Mouse (Mus musculus): ENCODE data around the gene Kcna5. TPM values are rescaled to one million over a fixed set of nuclear protein-coding genes. Genes with fewer than 3 reads are reported as not detected.

Kcna5 gene
- polyA plus RNA-seq, 1 experiment from 2014 or later: 10.5 TPM

GRCm38 (mm10) chr6:126497878-126498277 is 37.3 kb downstream of the Kcna5 start:
- no peak for ATAC-seq (replicated peaks; ENCODE audit: low FRiP score, low TSS enrichment, low read depth)
- no peaks in the 10 kb centered on the region for H3K27me3 ChIP-seq (replicated peaks; ENCODE audit: control insufficient read depth, insufficient read depth, low read length)
- H3K27ac ChIP-seq (ENCODE audit: low read depth): no peak overlapping the region
- peak; percentile 67 for DNase-seq (ENCODE audit: low spot score)
- H3K4me2 ChIP-seq (ENCODE audit: low read length): no peak overlapping the region
- H3K4me3 ChIP-seq (ENCODE audit: low read depth, low read length): no peak overlapping the region
- H3K9ac ChIP-seq (ENCODE audit: low read length): no peak overlapping the region
- H3K4me1 ChIP-seq (replicated peaks; ENCODE audit: control insufficient read depth, insufficient read depth, low read length): no peaks in the 10 kb centered on the region
- 55% methylated on average over 5 of the region's 5 CpGs for WGBS
- no peaks in the 10 kb centered on the region for H3K9me3 ChIP-seq (ENCODE audit: control insufficient read depth, low read length)
- no peaks in the 10 kb centered on the region for H3K36me3 ChIP-seq (ENCODE audit: control insufficient read depth, insufficient read depth, low read length)

- H3K9me3 ChIP-seq (ENCODE audit: control insufficient read depth, low read length): no peaks in the 10 kb centered on the region
- no peaks in the 10 kb centered on the region for H3K4me1 ChIP-seq (replicated peaks; ENCODE audit: control insufficient read depth, insufficient read depth, low read length)
- DNase-seq (ENCODE audit: low spot score) (no peak), ATAC-seq (replicated peaks; ENCODE audit: low FRiP score, low TSS enrichment, low read depth) (no peak)
- no peak overlapping the region for H3K4me3 ChIP-seq (ENCODE audit: low read depth, low read length)
- 33% methylated on average over 6 of the region's 6 CpGs for WGBS
- no peaks in the 10 kb centered on the region for H3K27me3 ChIP-seq (replicated peaks; ENCODE audit: control insufficient read depth, insufficient read depth, low read length)
- no peak overlapping the region for H3K9ac ChIP-seq (ENCODE audit: low read length)
- H3K36me3 ChIP-seq (ENCODE audit: control insufficient read depth, insufficient read depth, low read length): no peaks in the 10 kb centered on the region
- H3K27ac ChIP-seq (ENCODE audit: low read depth): no peak overlapping the region
- no peak overlapping the region for H3K4me2 ChIP-seq (ENCODE audit: low read length)
These were observed 37.9 kb downstream of the Kcna5 start for GRCm38 (mm10) chr6:126497173-126497839.

GRCm38 (mm10) chr6:126487136-126487535 is 48.1 kb downstream of the Kcna5 start:
- H3K9me3 ChIP-seq (ENCODE audit: control insufficient read depth, low read length): no peaks in the 10 kb centered on the region
- no peaks in the 10 kb centered on the region for H3K36me3 ChIP-seq (ENCODE audit: control insufficient read depth, insufficient read depth, low read length)
- DNase-seq (ENCODE audit: low spot score) (no peak), ATAC-seq (replicated peaks; ENCODE audit: low FRiP score, low TSS enrichment, low read depth) (no peak)
- H3K4me2 ChIP-seq (ENCODE audit: low read length): no peak overlapping the region
- H3K4me1 ChIP-seq (replicated peaks; ENCODE audit: control insufficient read depth, insufficient read depth, low read length): 0 out of 2 replicates have a peak, but pooled peaks cover 4% of the 10 kb centered on the region
- no peak overlapping the region for H3K9ac ChIP-seq (ENCODE audit: low read length)
- no peaks in the 10 kb centered on the region for H3K27me3 ChIP-seq (replicated peaks; ENCODE audit: control insufficient read depth, insufficient read depth, low read length)
- no peak overlapping the region for H3K27ac ChIP-seq (ENCODE audit: low read depth)
- 32% methylated on average over 4 of the region's 4 CpGs for WGBS
- no peak overlapping the region for H3K4me3 ChIP-seq (ENCODE audit: low read depth, low read length)

GRCm38 (mm10) chr6:126484887-126485286 is 50.3 kb downstream of the Kcna5 start:
- DNase-seq (ENCODE audit: low spot score) (no peak), ATAC-seq (replicated peaks; ENCODE audit: low FRiP score, low TSS enrichment, low read depth) (no peak)
- 49% methylated on average over 4 of the region's 4 CpGs for WGBS
- H3K27ac ChIP-seq (ENCODE audit: low read depth): no peak overlapping the region
- H3K9me3 ChIP-seq (ENCODE audit: control insufficient read depth, low read length): no peaks in the 10 kb centered on the region
- no peak overlapping the region for H3K4me3 ChIP-seq (ENCODE audit: low read depth, low read length)
- H3K4me2 ChIP-seq (ENCODE audit: low read length): no peak overlapping the region
- no peaks in the 10 kb centered on the region for H3K36me3 ChIP-seq (ENCODE audit: control insufficient read depth, insufficient read depth, low read length)
- no peaks in the 10 kb centered on the region for H3K27me3 ChIP-seq (replicated peaks; ENCODE audit: control insufficient read depth, insufficient read depth, low read length)
- no peak overlapping the region for H3K9ac ChIP-seq (ENCODE audit: low read length)
- H3K4me1 ChIP-seq (replicated peaks; ENCODE audit: control insufficient read depth, insufficient read depth, low read length): 0 out of 2 replicates have a peak, but pooled peaks cover 4% of the 10 kb centered on the region

GRCm38 (mm10) chr6:126483264-126483867 is 51.8 kb downstream of the Kcna5 start:
- no peak overlapping the region for H3K4me2 ChIP-seq (ENCODE audit: low read length)
- H3K27ac ChIP-seq (ENCODE audit: low read depth): no peak overlapping the region
- no peaks in the 10 kb centered on the region for H3K27me3 ChIP-seq (replicated peaks; ENCODE audit: control insufficient read depth, insufficient read depth, low read length)
- no peaks in the 10 kb centered on the region for H3K9me3 ChIP-seq (ENCODE audit: control insufficient read depth, low read length)
- H3K36me3 ChIP-seq (ENCODE audit: control insufficient read depth, insufficient read depth, low read length): no peaks in the 10 kb centered on the region
- 68% methylated on average over 11 of the region's 11 CpGs for WGBS
- no peak overlapping the region for H3K9ac ChIP-seq (ENCODE audit: low read length)
- DNase-seq (ENCODE audit: low spot score): no peak
- 0 out of 2 replicates have a peak, but pooled peaks cover 4% of the 10 kb centered on the region for H3K4me1 ChIP-seq (replicated peaks; ENCODE audit: control insufficient read depth, insufficient read depth, low read length)
- no peak overlapping the region for H3K4me3 ChIP-seq (ENCODE audit: low read depth, low read length)
- no peak for ATAC-seq (replicated peaks; ENCODE audit: low FRiP score, low TSS enrichment, low read depth)

Other genes with a start within 250 kb of the Kcna5 start
- 0.50 and 0.78 TPM in 2 replicates for gene Kcna1, start 111.0 kb upstream of the Kcna5 start, polyA plus RNA-seq (2014; fragmentation: Nextera tagmentation; extraction: Ambion mirVana)
- 2.6 and 2.7 TPM in 2 replicates for gene Kcna6, start 205.3 kb upstream of the Kcna5 start, polyA plus RNA-seq (2014; fragmentation: Nextera tagmentation; extraction: Ambion mirVana)